Mouse (Mus musculus) effector memory CD4-positive, alpha-beta T cell, adult 7 months (primary cell): ENCODE measurements around the gene Thumpd2. TPM values are rescaled to one million over a fixed set of nuclear protein-coding genes. Genes with fewer than 3 reads are reported as not detected.

Experiments
- polyA plus RNA-seq: library from polyadenylated mRNA; unstranded; fragments of 100-300 nt; shearing (Covaris generic); gene quantifications from one replicate; pipeline ENCODE4 v1.2.1, GENCODE M21; 2017

Gene Thumpd2
- 11.7 TPM for polyA plus RNA-seq

GRCm38 (mm10) chr17:81064979-81065311 lies at the start of gene Thumpd2:
Gene Thumpd2 (minus strand): TSS chr17:81065082.

Other genes with a start within 250 kb of the Thumpd2 start
- gene Tmem178, start 120.5 kb downstream of the Thumpd2 start, polyA plus RNA-seq: not detected